Mouse (Mus musculus) hindbrain, embryonic 11.5 days (tissue): ENCODE results near the gene Olfr839-ps1. TPM values are rescaled to one million over a fixed set of nuclear protein-coding genes. Genes with fewer than 3 reads are reported as not detected.

Experiments used
- ATAC-seq: fragments of 200-750 bp; cut with Nextera tagmentation; 2 replicates; pipeline ENCODE4 v1.8.0; 2017; ENCODE audit warnings: mild to moderate bottlenecking, moderate TSS enrichment, moderate library complexity; ENCODE audit not compliant: low FRiP score
- DNase-seq: peaks from one replicate; pipeline ENCODE4 v3.0.0-alpha.2; 2015; ENCODE audit warnings: low spot score
- H3K27ac ChIP-seq: fragments of 300-500 bp; sonication (generic); 2 replicates; pipeline ENCODE4 v1.5.1; 2014; ENCODE audit warnings: mild to moderate bottlenecking, low read depth, low read length
- H3K27me3 ChIP-seq: fragments of 300-500 bp; sonication (generic); 2 replicates; pipeline ENCODE4 v1.6.1; 2014; ENCODE audit warnings: mild to moderate bottlenecking, low read length, moderate library complexity, mixed read lengths; ENCODE audit not compliant: control insufficient read depth, insufficient read depth
- H3K36me3 ChIP-seq: fragments of 300-500 bp; sonication (generic); 2 replicates; pipeline ENCODE4 v1.6.1; 2014; ENCODE audit warnings: mild to moderate bottlenecking, low read length, moderate library complexity, mixed read lengths; ENCODE audit not compliant: control insufficient read depth, insufficient read depth
- H3K4me1 ChIP-seq: fragments of 300-500 bp; sonication (generic); replicated peaks from 2 replicates; pipeline ENCODE4 v1.6.1; 2014; ENCODE audit warnings: low read length, mixed read lengths; ENCODE audit not compliant: control insufficient read depth, insufficient read depth
- H3K4me2 ChIP-seq: fragments of 300-500 bp; sonication (generic); replicated peaks from 2 replicates; pipeline ENCODE4 v1.6.1; 2014; ENCODE audit warnings: mild to moderate bottlenecking, low read depth, low read length
- H3K4me3 ChIP-seq: fragments of 300-500 bp; sonication (generic); 2 replicates; pipeline ENCODE4 v1.5.1; 2014; ENCODE audit warnings: low read depth, low read length
- H3K9ac ChIP-seq: fragments of 300-500 bp; sonication (generic); 2 replicates; pipeline ENCODE4 v1.6.1; 2014; ENCODE audit warnings: low read depth, low read length
- H3K9me3 ChIP-seq: fragments of 300-500 bp; sonication (generic); 2 replicates; pipeline ENCODE4 v1.6.1; 2016; ENCODE audit warnings: low read length; ENCODE audit not compliant: control insufficient read depth
- WGBS: fragments of 180-500 bp; shearing (Covaris S2); extraction: QIAGEN DNeasy Blood & Tissue Kit; methylation state at CpG from one replicate; pipeline ENCODE4 v1.1.7; 2014; 5-methylcytosine and 5-hydroxymethylcytosine counted together
- polyA plus RNA-seq: library from polyadenylated mRNA; unstranded; fragments of >200 nt; fragmentation: Nextera tagmentation; extraction: Ambion mirVana; gene quantifications from 2 replicates; pipeline ENCODE4 v1.2.1, GENCODE M21; 2014

Olfr839-ps1 gene
- polyA plus RNA-seq = not detected in 2 replicates

DNA sequence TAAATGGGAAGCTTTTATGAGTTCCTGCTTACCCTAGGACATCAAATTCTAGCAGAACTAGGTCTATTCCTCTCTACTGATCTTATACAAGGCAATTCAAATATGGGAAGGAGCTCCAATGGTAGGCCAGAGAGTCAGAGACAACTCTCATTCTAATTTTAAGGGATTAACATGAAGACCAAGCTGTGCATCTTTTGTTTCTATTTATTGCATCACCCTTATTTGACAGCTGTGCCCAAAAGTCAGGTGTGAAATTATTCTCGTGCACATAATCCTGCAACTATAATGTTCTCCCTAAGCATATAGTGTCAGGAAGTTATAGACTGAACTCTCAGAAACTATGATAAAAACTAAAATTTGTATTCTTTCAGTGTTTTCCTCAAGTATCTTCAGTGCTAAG, at the start of gene Olfr839-ps1:
Olfr839-ps1 (minus strand) TSS at position 101 of the 400 bp plus-strand sequence.
- ATAC-seq (no peak), DNase-seq (no peak)
- Histone ChIP-seq H3K27me3 (no peaks in the 10 kb centered on the region), H3K27ac (no peak within 1 kb of the TSS), H3K9me3 (no peaks in the 10 kb centered on the region), H3K36me3 (no peaks in the 10 kb centered on the region), H3K4me3 (no peak within 1 kb of the TSS), H3K9ac (no peak within 1 kb of the TSS), H3K4me1 (no peaks in the 10 kb centered on the region), H3K4me2 (no peak within 1 kb of the TSS)
- WGBS = 88% methylated on average over 1 of the region's 1 CpGs

- H3K9me3 ChIP-seq = no peaks in the 10 kb centered on the region
- WGBS = 78% methylated on average over 1 of the region's 1 CpGs
- ATAC-seq = no peak
- no peak for DNase-seq
- H3K4me3 ChIP-seq = no peak within 1 kb of the TSS
- H3K9ac ChIP-seq = no peak within 1 kb of the TSS
- H3K36me3 ChIP-seq = no peaks in the 10 kb centered on the region
- H3K4me1 ChIP-seq = no peaks in the 10 kb centered on the region
- no peak within 1 kb of the TSS for H3K27ac ChIP-seq
- no peak within 1 kb of the TSS for H3K4me2 ChIP-seq
- no peaks in the 10 kb centered on the region for H3K27me3 ChIP-seq
These were observed 41.1 kb downstream of the Olfr839-ps1 start, which contains the start of gene Olfr837 for GRCm38 (mm10) chr9:19136017-19136416. TSS of gene Olfr837 (plus strand) at chr9:19136317.

DNA sequence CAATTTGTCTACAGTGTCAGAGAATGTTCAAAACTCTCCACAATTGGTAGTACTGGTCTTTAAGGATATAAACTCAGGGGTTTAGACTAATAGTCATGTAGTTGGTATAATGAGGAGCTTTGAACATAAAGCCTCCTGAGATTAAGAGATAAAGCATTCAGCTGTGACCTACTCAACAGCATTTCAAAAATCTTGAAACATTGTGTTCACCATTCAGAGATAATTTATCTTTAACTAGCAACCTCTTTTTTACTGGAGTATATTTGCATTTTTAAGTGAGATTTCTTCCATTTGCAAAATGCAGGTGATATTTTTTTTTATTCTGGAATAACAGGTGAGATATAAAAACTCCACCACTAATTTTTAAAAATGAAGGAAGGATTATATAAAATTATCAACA, 57.0 kb downstream of the Olfr839-ps1 start, which contains the start of gene Olfr836:
Olfr836 (plus strand) TSS at position 301 of the 400 bp plus-strand sequence.
- Histone ChIP-seq H3K4me2 (no peak within 1 kb of the TSS), H3K9ac (no peak within 1 kb of the TSS), H3K9me3 (no peaks in the 10 kb centered on the region), H3K27ac (no peak within 1 kb of the TSS), H3K4me3 (no peak within 1 kb of the TSS), H3K4me1 (no peaks in the 10 kb centered on the region), H3K27me3 (no peaks in the 10 kb centered on the region), H3K36me3 (no peaks in the 10 kb centered on the region)
- DNase-seq (no peak), ATAC-seq (no peak)

Other genes with a start within 250 kb of the Olfr839-ps1 start
- not detected in 2 replicates for gene Olfr832, start 240.2 kb downstream of the Olfr839-ps1 start, polyA plus RNA-seq
- not detected in 2 replicates for gene Olfr834, start 189.3 kb downstream of the Olfr839-ps1 start, polyA plus RNA-seq
- gene Olfr835, start 144.6 kb downstream of the Olfr839-ps1 start, polyA plus RNA-seq = not detected in 2 replicates
- gene Olfr836, start 56.9 kb downstream of the Olfr839-ps1 start, polyA plus RNA-seq = not detected in 2 replicates
- gene Olfr837, start 41.0 kb downstream of the Olfr839-ps1 start, polyA plus RNA-seq = not detected in 2 replicates
- not detected in 2 replicates for gene Olfr843, start 74.7 kb upstream of the Olfr839-ps1 start, polyA plus RNA-seq
- not detected in 2 replicates for gene Olfr844, start 139.0 kb upstream of the Olfr839-ps1 start, polyA plus RNA-seq
- not detected in 2 replicates for gene Olfr845, start 159.1 kb upstream of the Olfr839-ps1 start, polyA plus RNA-seq
- gene Olfr846, start 186.7 kb upstream of the Olfr839-ps1 start, polyA plus RNA-seq = not detected in 2 replicates
- gene Olfr847, start 201.4 kb upstream of the Olfr839-ps1 start, polyA plus RNA-seq = not detected in 2 replicates